27 mouse cellular contexts compared by ENCODE assay signal in genomic region chr8:91509900-91510260, GRCm38 (mm10).
DNase-seq lines count a peak whose midpoint lies in the region; ATAC-seq and TF ChIP-seq lines count a peak whose summit lies in the region.
"Had no signal": no experiment of that assay in that cellular context is flagged by ENCODE, and none has a peak within 500 bp of the region (broad histone marks: within the 10 kb centered on the region; RNA-seq: fewer than 3 reads in every experiment).

No protein-coding gene starts in this region.

- H3K4me3 ChIP-seq in hindbrain, embryonic 10.5 days: 0 out of 2 replicates have a peak overlapping the region, but pooled peaks have one; percentile 11
- H3K4me3 ChIP-seq in hindbrain, embryonic 14.5 days (replicated peaks; ENCODE audit: low read length): no peak overlapping the region
- H3K4me3 ChIP-seq in midbrain, embryonic 11.5 days (ENCODE audit: low read depth, low read length): no peak overlapping the region
- H3K4me3 ChIP-seq in midbrain, postnatal 0 days (ENCODE audit: low read depth, low read length): no peak overlapping the region
- no peak overlapping the region for H3K4me3 ChIP-seq in embryonic facial prominence, embryonic 14.5 days (ENCODE audit: low read depth, low read length)
- H3K4me3 ChIP-seq in intestine, embryonic 15.5 days (replicated peaks): no peak overlapping the region
- H3K4me3 ChIP-seq: erythroblast, embryonic 14.5 days; gastrocnemius, adult 2 months; heart, adult 2 months; heart, embryonic 13.5 days; hindbrain, embryonic 15.5 days; lung, embryonic 15.5 days; neural tube, embryonic 15.5 days had no signal

- no peak for TF ChIP-seq CTCF in midbrain, postnatal 0 days (IDR thresholded peaks at IDR 0.05)

- H3K27ac ChIP-seq in hindbrain, embryonic 10.5 days: peak overlapping the region; percentile 79
- H3K27ac ChIP-seq in hindbrain, embryonic 14.5 days: no peak overlapping the region
- H3K27ac ChIP-seq in midbrain, embryonic 11.5 days (ENCODE audit: low read depth, low read length): no peak overlapping the region
- H3K27ac ChIP-seq in midbrain, postnatal 0 days (ENCODE audit: low read depth, low read length): no peak overlapping the region
- H3K27ac ChIP-seq in embryonic facial prominence, embryonic 14.5 days (replicated peaks; ENCODE audit: low read depth, low read length): no peak overlapping the region; the same call in 1 of the 2 replicates
- no peak overlapping the region for H3K27ac ChIP-seq in intestine, embryonic 15.5 days
- H3K27ac ChIP-seq: gastrocnemius, adult 2 months; heart, adult 2 months; heart, embryonic 13.5 days; hindbrain, embryonic 15.5 days; kidney, postnatal 0 days; lung, embryonic 15.5 days; neural tube, embryonic 15.5 days had no signal

- H3K27me3 ChIP-seq in hindbrain, embryonic 10.5 days (ENCODE audit: insufficient read depth, poor library complexity, severe bottlenecking): peaks cover 84% of the 10 kb centered on the region
- peaks cover 7% of the 10 kb centered on the region; the same call in 1 of the 2 replicates for H3K27me3 ChIP-seq in hindbrain, embryonic 14.5 days (ENCODE audit: control insufficient read depth, insufficient read depth, low read length)
- peaks cover 52% of the 10 kb centered on the region for H3K27me3 ChIP-seq in midbrain, embryonic 11.5 days (ENCODE audit: control insufficient read depth, insufficient read depth, low read length)
- peaks cover 2% of the 10 kb centered on the region; the same call in 1 of the 2 replicates for H3K27me3 ChIP-seq in midbrain, postnatal 0 days (ENCODE audit: insufficient read depth, low read length)
- no peaks in the 10 kb centered on the region for H3K27me3 ChIP-seq in embryonic facial prominence, embryonic 14.5 days (replicated peaks; ENCODE audit: control insufficient read depth, insufficient read depth, low read length)
- no peaks in the 10 kb centered on the region for H3K27me3 ChIP-seq in intestine, embryonic 15.5 days (replicated peaks)
- H3K27me3 ChIP-seq: heart, embryonic 13.5 days; lung, embryonic 15.5 days had no signal

- 29% methylated on average over 6 of the region's 6 CpGs for WGBS in hindbrain, embryonic 10.5 days
- 19% methylated on average over 6 of the region's 6 CpGs for WGBS in hindbrain, embryonic 14.5 days
- WGBS in midbrain, embryonic 11.5 days: 18% methylated on average over 6 of the region's 6 CpGs
- WGBS in midbrain, postnatal 0 days: 39% methylated on average over 6 of the region's 6 CpGs
- WGBS in embryonic facial prominence, embryonic 14.5 days: 42% methylated on average over 6 of the region's 6 CpGs
- WGBS in intestine, embryonic 15.5 days: 76% methylated on average over 6 of the region's 6 CpGs

- no peaks in the 10 kb centered on the region for H3K36me3 ChIP-seq in hindbrain, embryonic 10.5 days
- no peaks in the 10 kb centered on the region for H3K36me3 ChIP-seq in hindbrain, embryonic 14.5 days (replicated peaks; ENCODE audit: control insufficient read depth, insufficient read depth)
- H3K36me3 ChIP-seq in midbrain, embryonic 11.5 days (ENCODE audit: control insufficient read depth, insufficient read depth, low read length): no peaks in the 10 kb centered on the region
- H3K36me3 ChIP-seq in midbrain, postnatal 0 days (ENCODE audit: insufficient read depth, low read length): no peaks in the 10 kb centered on the region
- no peaks in the 10 kb centered on the region for H3K36me3 ChIP-seq in embryonic facial prominence, embryonic 14.5 days (ENCODE audit: control insufficient read depth, insufficient read depth, low read length)
- no peaks in the 10 kb centered on the region for H3K36me3 ChIP-seq in intestine, embryonic 15.5 days
- H3K36me3 ChIP-seq: heart, embryonic 13.5 days; hindbrain, embryonic 15.5 days; lung, embryonic 15.5 days; neural tube, embryonic 15.5 days had no signal

- H3K4me2 ChIP-seq in hindbrain, embryonic 14.5 days (replicated peaks): no peak overlapping the region
- no peak overlapping the region for H3K4me2 ChIP-seq in midbrain, embryonic 11.5 days
- no peak overlapping the region for H3K4me2 ChIP-seq in midbrain, postnatal 0 days (ENCODE audit: low read depth, low read length, poor library complexity, severe bottlenecking)
- no peak overlapping the region for H3K4me2 ChIP-seq in embryonic facial prominence, embryonic 14.5 days (ENCODE audit: low read depth, low read length)
- H3K4me2 ChIP-seq in intestine, embryonic 15.5 days (replicated peaks): no peak overlapping the region
- H3K4me2 ChIP-seq: heart, embryonic 13.5 days; hindbrain, embryonic 15.5 days; liver, embryonic 11.5 days; lung, embryonic 15.5 days; neural tube, embryonic 15.5 days had no signal

- H3K4me1 ChIP-seq in hindbrain, embryonic 10.5 days (replicated peaks): peaks cover 90% of the 10 kb centered on the region
- H3K4me1 ChIP-seq in hindbrain, embryonic 14.5 days (replicated peaks; ENCODE audit: control insufficient read depth, insufficient read depth, low read length): peaks cover 20% of the 10 kb centered on the region
- peaks cover 44% of the 10 kb centered on the region for H3K4me1 ChIP-seq in midbrain, embryonic 11.5 days (ENCODE audit: control insufficient read depth, insufficient read depth, low read length)
- H3K4me1 ChIP-seq in midbrain, postnatal 0 days (ENCODE audit: insufficient read depth, low read length): no peaks in the 10 kb centered on the region
- H3K4me1 ChIP-seq in embryonic facial prominence, embryonic 14.5 days (ENCODE audit: control insufficient read depth, insufficient read depth, low read length): peaks cover 11% of the 10 kb centered on the region; the same call in 1 of the 2 replicates
- peaks cover 19% of the 10 kb centered on the region for H3K4me1 ChIP-seq in intestine, embryonic 15.5 days (replicated peaks)

- ATAC-seq in hindbrain, embryonic 14.5 days (ENCODE audit: low FRiP score): no peak
- ATAC-seq in midbrain, embryonic 11.5 days (ENCODE audit: low FRiP score): peak; percentile 51
- ATAC-seq in midbrain, postnatal 0 days (ENCODE audit: low FRiP score): no peak
- ATAC-seq in embryonic facial prominence, embryonic 14.5 days (ENCODE audit: low read depth): peak; percentile 60
- no peak for ATAC-seq in intestine, embryonic 15.5 days
- ATAC-seq: activated CD4-positive, CD25-positive, alpha-beta regulatory T cell, adult 4 months; forebrain, embryonic 16.5 days had no signal

- H3K9ac ChIP-seq in hindbrain, embryonic 14.5 days: no peak overlapping the region
- no peak overlapping the region for H3K9ac ChIP-seq in midbrain, embryonic 11.5 days (ENCODE audit: low read length)
- H3K9ac ChIP-seq in midbrain, postnatal 0 days (replicated peaks; ENCODE audit: low read length, poor library complexity, severe bottlenecking): no peak overlapping the region
- no peak overlapping the region for H3K9ac ChIP-seq in embryonic facial prominence, embryonic 14.5 days (ENCODE audit: low read depth, low read length)
- H3K9ac ChIP-seq in intestine, embryonic 15.5 days: no peak overlapping the region
- H3K9ac ChIP-seq: heart, embryonic 13.5 days; hindbrain, embryonic 15.5 days; lung, embryonic 15.5 days; neural tube, embryonic 15.5 days had no signal

- H3K9me3 ChIP-seq in hindbrain, embryonic 10.5 days: no peaks in the 10 kb centered on the region
- H3K9me3 ChIP-seq in hindbrain, embryonic 14.5 days (ENCODE audit: control insufficient read depth, low read length): no peaks in the 10 kb centered on the region
- H3K9me3 ChIP-seq in midbrain, embryonic 11.5 days (ENCODE audit: control insufficient read depth, low read length): no peaks in the 10 kb centered on the region
- no peaks in the 10 kb centered on the region for H3K9me3 ChIP-seq in midbrain, postnatal 0 days (ENCODE audit: low read length)
- no peaks in the 10 kb centered on the region for H3K9me3 ChIP-seq in embryonic facial prominence, embryonic 14.5 days (ENCODE audit: control insufficient read depth, low read length)
- no peaks in the 10 kb centered on the region for H3K9me3 ChIP-seq in intestine, embryonic 15.5 days
- H3K9me3 ChIP-seq: heart, embryonic 13.5 days; hindbrain, embryonic 15.5 days; lung, embryonic 15.5 days; neural tube, embryonic 15.5 days had no signal

- no peak for DNase-seq in hindbrain, embryonic 10.5 days (ENCODE audit: low spot score)
- DNase-seq in hindbrain, embryonic 14.5 days (ENCODE audit: low spot score): no peak
- DNase-seq in midbrain, embryonic 11.5 days (ENCODE audit: low spot score, missing footprints): peak; percentile 92
- DNase-seq in midbrain, postnatal 0 days (ENCODE audit: low spot score): no peak
- DNase-seq in Muller cell, postnatal 12 days (ENCODE audit: inconsistent ontology term): peak; percentile 54
- DNase-seq in embryonic facial prominence, embryonic 14.5 days (ENCODE audit: low spot score): peak; percentile 77
- DNase-seq in kidney, postnatal 25 days: no peak
- DNase-seq: adrenal gland, adult 2 months; adrenal gland, postnatal 36 days; cerebellum, adult 18-20 months; cerebellum, postnatal 10 days; gastrocnemius, adult 2 months; heart, adult 2 months; heart, postnatal 14 days; kidney, adult 2 months; layer of hippocampus, adult 9-11 months; thymus, postnatal 4 days had no signal

Comparison
In these comparisons a context has a peak if more than half of its experiments do, and no peak if none do; other contexts are left out.
1. DNase-seq: peak in midbrain, embryonic 11.5 days (single experiment), Muller cell, postnatal 12 days (single experiment) and embryonic facial prominence, embryonic 14.5 days (single experiment); none in hindbrain, embryonic 10.5 days (single experiment), hindbrain, embryonic 14.5 days (single experiment), midbrain, postnatal 0 days (single experiment) and kidney, postnatal 25 days (0 of 2).
2. ATAC-seq: peak in midbrain, embryonic 11.5 days (single experiment) and embryonic facial prominence, embryonic 14.5 days (single experiment); none in hindbrain, embryonic 14.5 days (single experiment), midbrain, postnatal 0 days (single experiment) and intestine, embryonic 15.5 days (single experiment).